Mouse (Mus musculus) liver, adult 2 months (tissue): Measurements from ENCODE around the gene Wrnip1.

Experiments
- CTCF ChIP-seq: fragments of 200-500 bp; IDR thresholded peaks from 2 replicates; pipeline ENCODE4 v1.5.1; 2011; ENCODE audit warnings: low read depth, low read length, control low read depth
- POLR2A ChIP-seq: fragments of 200-500 bp; IDR thresholded peaks from 2 replicates; pipeline ENCODE4 v1.6.1; 2011; ENCODE audit warnings: low read length, control low read depth; ENCODE audit not compliant: insufficient read depth; ENCODE audit errors: extremely low read depth

- no peak for TF ChIP-seq CTCF
- no peak for TF ChIP-seq POLR2A
These were observed 23.7 kb downstream of the Wrnip1 start for GRCm38 (mm10) chr13:32825546-32825945.
